Mouse (Mus musculus) T-helper 2 cell (primary cell): Measurements from ENCODE around the gene Chmp2b.

ENCODE experiments used
- in situ Hi-C: fragments of 300-600 bp; cut with MboI, MseI; formaldehyde crosslinking; loops from one replicate; pipeline ENCODE4 v1.15.1; 2025; ENCODE audit warnings: high pct_unique_total_duplicates

The Chmp2b gene

GRCm38 (mm10) chr16:65526695-65527094 is 35.8 kb downstream of the Chmp2b start:
- in situ Hi-C loops: no loop called here

- in situ Hi-C loops: no loop called here
Observed at GRCm38 (mm10) chr16:65526004-65526403, 36.5 kb downstream of the Chmp2b start.

- in situ Hi-C loops: no loop called here
Observed at GRCm38 (mm10) chr16:65520211-65520610, 42.3 kb downstream of the Chmp2b start, which contains the start of gene Pou1f1. Gene Pou1f1, plus strand, starts transcription at chr16:65520511.

GRCm38 (mm10) chr16:65514223-65514622 is 48.3 kb downstream of the Chmp2b start:
- in situ Hi-C loops: no loop called here

GRCm38 (mm10) chr16:65497049-65497448 is 65.5 kb downstream of the Chmp2b start:
- in situ Hi-C loops: loop anchor here (25.0 kb wide), 1 partner anchor 585 kb away; no protein-coding TSS in a partner anchor

- in situ Hi-C loops: loop anchor here (25.0 kb wide), 1 partner anchor 584 kb away; no protein-coding TSS in a partner anchor
Observed at GRCm38 (mm10) chr16:65496030-65496429, 66.5 kb downstream of the Chmp2b start.
